Mouse (Mus musculus) brown adipose tissue, adult 24 weeks (tissue): ENCODE results near the gene Muc13. TPM values are rescaled to one million over a fixed set of nuclear protein-coding genes. Genes with fewer than 3 reads are reported as not detected.

ENCODE experiments used
- H3K27ac ChIP-seq: fragments of 200-500 bp; replicated peaks from 2 replicates; pipeline ENCODE4 v1.5.1; 2012; ENCODE audit warnings: low read depth, mild to moderate bottlenecking, low read length
- H3K4me1 ChIP-seq: fragments of 200-500 bp; 2 replicates; pipeline ENCODE4 v1.6.1; 2012; ENCODE audit warnings: low read length, mixed read lengths; ENCODE audit not compliant: control insufficient read depth, insufficient read depth, insufficient read length
- H3K4me3 ChIP-seq: fragments of 200-500 bp; 2 replicates; pipeline ENCODE4 v1.5.1; 2012; ENCODE audit warnings: low read depth, mild to moderate bottlenecking, low read length, moderate library complexity; ENCODE audit not compliant: insufficient read depth
- polyA plus RNA-seq: library from polyadenylated mRNA; stranded (reverse); fragments of >200 nt; gene quantifications from 2 replicates; pipeline ENCODE4 v1.2.4, GENCODE M21; 2012; ENCODE audit not compliant: missing spikeins, insufficient read depth, insufficient read length

Gene Muc13
- not detected in 2 replicates for polyA plus RNA-seq

- Histone ChIP-seq H3K4me3 (no peak within 1 kb of the TSS), H3K4me1 (no peaks in the 10 kb centered on the region), H3K27ac (no peak within 1 kb of the TSS)
Observed at GRCm38 (mm10) chr16:33793846-33794791, at the start of gene Muc13. Gene Muc13 (plus strand): TSS chr16:33794037.

- Histone ChIP-seq H3K4me3 (no peak overlapping the region), H3K27ac (no peak overlapping the region), H3K4me1 (no peaks in the 10 kb centered on the region)
Observed at GRCm38 (mm10) chr16:33744622-33745419, 49.0 kb upstream of the Muc13 start.

GRCm38 (mm10) chr16:33745457-33745856, 48.4 kb upstream of the Muc13 start:
- Histone ChIP-seq H3K4me1 (no peaks in the 10 kb centered on the region), H3K4me3 (no peak overlapping the region), H3K27ac (no peak overlapping the region)

- H3K4me1 ChIP-seq, result no peaks in the 10 kb centered on the region
Observed at GRCm38 (mm10) chr16:33746074-33746676, 47.7 kb upstream of the Muc13 start.

GRCm38 (mm10) chr16:33747346-33747954, 46.4 kb upstream of the Muc13 start:
- no peak overlapping the region for H3K4me3 ChIP-seq
- no peak overlapping the region for H3K27ac ChIP-seq

More at GRCm38 (mm10) chr16:33746074-33746676, 47.7 kb upstream of the Muc13 start:
- no peak overlapping the region for H3K27ac ChIP-seq
- H3K4me3 ChIP-seq, result no peak overlapping the region

GRCm38 (mm10) chr16:33747994-33748393, 45.8 kb upstream of the Muc13 start:
- no peak overlapping the region for H3K4me3 ChIP-seq
- H3K27ac ChIP-seq, result no peak overlapping the region
- H3K4me1 ChIP-seq, result peaks cover under 1% of the 10 kb centered on the region; the same call in 1 of the 2 replicates

More at GRCm38 (mm10) chr16:33747346-33747954, 46.4 kb upstream of the Muc13 start:
- no peaks in the 10 kb centered on the region for H3K4me1 ChIP-seq

- Histone ChIP-seq H3K27ac (no peak overlapping the region), H3K4me3 (no peak overlapping the region), H3K4me1 (peaks cover 2% of the 10 kb centered on the region; the same call in 1 of the 2 replicates)
Observed at GRCm38 (mm10) chr16:33751152-33751551, 42.7 kb upstream of the Muc13 start.

GRCm38 (mm10) chr16:33751590-33751989, 42.2 kb upstream of the Muc13 start:
- H3K27ac ChIP-seq, result no peak overlapping the region
- no peak overlapping the region for H3K4me3 ChIP-seq
- peaks cover 2% of the 10 kb centered on the region; the same call in 1 of the 2 replicates for H3K4me1 ChIP-seq

GRCm38 (mm10) chr16:33752904-33753578, 40.8 kb upstream of the Muc13 start:
- H3K27ac ChIP-seq, result peak overlapping the region; percentile 95
- no peak overlapping the region for H3K4me3 ChIP-seq

GRCm38 (mm10) chr16:33755293-33755692, 38.5 kb upstream of the Muc13 start:
- Histone ChIP-seq H3K27ac (no peak overlapping the region), H3K4me3 (no peak overlapping the region), H3K4me1 (peaks cover 2% of the 10 kb centered on the region; the same call in 1 of the 2 replicates)

More at GRCm38 (mm10) chr16:33752904-33753578, 40.8 kb upstream of the Muc13 start:
- H3K4me1 ChIP-seq, result peaks cover 2% of the 10 kb centered on the region; the same call in 1 of the 2 replicates

GRCm38 (mm10) chr16:33755961-33756360, 37.9 kb upstream of the Muc13 start:
- H3K27ac ChIP-seq, result no peak overlapping the region
- H3K4me3 ChIP-seq, result no peak overlapping the region

GRCm38 (mm10) chr16:33756396-33756795, 37.4 kb upstream of the Muc13 start:
- Histone ChIP-seq H3K27ac (no peak overlapping the region), H3K4me1 (peaks cover 2% of the 10 kb centered on the region; the same call in 1 of the 2 replicates), H3K4me3 (no peak overlapping the region)

More at GRCm38 (mm10) chr16:33755961-33756360, 37.9 kb upstream of the Muc13 start:
- H3K4me1 ChIP-seq, result peaks cover 2% of the 10 kb centered on the region; the same call in 1 of the 2 replicates

GRCm38 (mm10) chr16:33759207-33759606, 34.6 kb upstream of the Muc13 start:
- no peaks in the 10 kb centered on the region for H3K4me1 ChIP-seq
- no peak overlapping the region for H3K27ac ChIP-seq
- H3K4me3 ChIP-seq, result no peak overlapping the region

- H3K4me1 ChIP-seq, result no peaks in the 10 kb centered on the region
- H3K4me3 ChIP-seq, result no peak overlapping the region
- H3K27ac ChIP-seq, result 0 out of 2 replicates have a peak overlapping the region, but pooled peaks have one; percentile 19
Observed at GRCm38 (mm10) chr16:33760542-33760941, 33.3 kb upstream of the Muc13 start.
